Mouse (Mus musculus) layer of hippocampus, adult 18-20 months (tissue): ENCODE results near the gene Tmprss5. TPM values are rescaled to one million over a fixed set of nuclear protein-coding genes. Genes with fewer than 3 reads are reported as not detected.

Source experiments
- DNase-seq, 2 experiments: peaks; one replicate each; pipeline ENCODE4 v3.0.0; 2022; ENCODE audit warnings: low spot score in 2 of 2
- long read RNA-seq: library from polyadenylated mRNA; stranded (forward); transcript quantifications from one replicate; pipeline ENCODE4 v2.0.0, GENCODE M21; 2021
- total RNA-seq, 2 experiments: library from RNA; stranded (reverse); gene quantifications; 2 replicates each; pipeline ENCODE4 v1.2.3; 2021

Tmprss5 gene
- 1 to 10 TPM in 1 of 2 experiments, under 1 TPM in 1; 0.87 to 1.4 TPM for total RNA-seq
- long read RNA-seq, partial matches to known transcripts, result 1 of 2 reads
- long read RNA-seq, other reads (novel, unspliced or antisense), result 1 of 2 reads

DNA sequence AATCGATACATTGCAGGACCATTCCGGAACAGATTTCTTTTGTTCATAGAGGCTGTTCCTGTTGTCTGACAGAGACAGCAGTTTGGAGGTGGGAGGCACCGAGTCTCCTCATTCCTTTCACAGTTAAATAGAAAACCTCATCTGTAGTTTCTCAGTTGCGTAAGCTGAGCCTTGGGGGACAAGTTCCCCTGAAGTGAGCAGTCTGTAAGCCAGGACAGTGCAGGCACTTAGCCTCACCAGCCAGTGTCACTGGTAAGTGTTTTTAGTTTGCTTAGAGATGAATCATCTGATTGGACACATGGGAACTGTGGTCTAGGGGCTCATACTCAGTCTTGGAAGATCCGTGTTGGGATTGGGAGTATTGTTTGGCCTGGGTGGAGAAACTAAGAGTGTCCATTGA is at the start of gene Tmprss5:
TSS of gene Tmprss5 (plus strand) at position 154 of the 400 bp plus-strand sequence.
- peak; percentile 9 to 52 for DNase-seq

DNA sequence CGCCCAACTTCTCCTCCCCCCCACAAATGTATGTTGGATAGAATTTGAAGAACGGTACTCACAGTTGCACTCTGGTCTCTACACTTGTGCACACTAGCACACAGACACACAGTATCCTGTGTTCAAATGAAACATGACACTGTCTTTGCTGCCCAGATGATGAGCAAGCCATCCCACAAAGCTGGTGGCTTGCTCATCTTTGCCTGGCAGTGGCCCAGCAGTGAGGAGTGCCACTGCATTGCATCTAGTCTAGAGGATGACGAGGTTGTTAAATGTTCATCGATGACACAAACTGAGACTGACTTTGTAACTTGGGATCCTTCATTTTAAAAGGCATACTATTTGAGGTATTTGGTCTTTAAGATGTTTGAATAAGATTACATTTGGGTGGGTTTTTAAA is 46.3 kb upstream of the Tmprss5 start:
- DNase-seq, result peak; percentile 23 to 49

DNA sequence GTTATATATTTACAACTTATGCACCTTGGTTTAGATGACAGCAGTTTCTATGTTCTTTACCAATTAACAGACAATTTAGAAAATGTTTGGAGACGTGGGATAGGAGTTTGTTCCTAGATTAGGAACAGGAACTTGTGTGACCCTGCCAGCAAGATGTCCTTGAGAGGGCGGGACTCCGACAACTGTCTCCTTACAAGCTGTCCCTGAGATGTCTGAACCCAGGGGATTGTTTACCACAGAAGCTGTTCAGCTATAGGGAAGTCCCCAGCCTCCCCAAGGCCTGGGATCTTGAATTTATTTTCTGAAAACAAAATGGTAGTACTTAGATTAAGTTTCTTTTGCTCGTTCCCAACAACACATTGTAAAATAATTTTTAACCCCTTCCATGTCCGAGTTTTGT is 30.2 kb upstream of the Tmprss5 start:
- no peak for DNase-seq

DNA sequence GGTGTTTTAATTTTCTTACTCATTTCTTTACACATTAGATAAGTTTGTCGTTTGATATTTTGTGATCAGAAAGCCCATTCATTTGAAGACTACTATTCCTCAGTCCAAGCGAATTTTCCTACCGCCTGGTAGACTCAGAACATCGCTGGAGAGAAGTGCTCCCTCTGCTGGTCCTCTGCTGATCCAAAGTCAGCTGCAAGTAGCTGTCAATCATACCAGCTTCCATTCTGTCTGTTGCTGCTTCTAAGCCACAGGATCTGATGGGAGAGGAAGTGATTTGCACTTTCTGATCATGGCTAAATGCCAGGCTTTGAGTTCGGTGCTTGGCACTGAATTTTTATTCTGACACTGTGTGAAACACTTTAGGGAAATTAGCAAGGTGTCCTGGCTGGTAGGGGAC is 29.7 kb upstream of the Tmprss5 start:
- peak; percentile 61 to 85 for DNase-seq

GRCm38 (mm10) chr9:49054028-49054427 is 27.0 kb upstream of the Tmprss5 start:
- no peak for DNase-seq

- peak; percentile 92 to 97 for DNase-seq
Measured at GRCm38 (mm10) chr9:49055333-49056205, 25.5 kb upstream of the Tmprss5 start, which contains the start of gene Zw10. Zw10 (plus strand) TSS chr9:49055613.

DNA sequence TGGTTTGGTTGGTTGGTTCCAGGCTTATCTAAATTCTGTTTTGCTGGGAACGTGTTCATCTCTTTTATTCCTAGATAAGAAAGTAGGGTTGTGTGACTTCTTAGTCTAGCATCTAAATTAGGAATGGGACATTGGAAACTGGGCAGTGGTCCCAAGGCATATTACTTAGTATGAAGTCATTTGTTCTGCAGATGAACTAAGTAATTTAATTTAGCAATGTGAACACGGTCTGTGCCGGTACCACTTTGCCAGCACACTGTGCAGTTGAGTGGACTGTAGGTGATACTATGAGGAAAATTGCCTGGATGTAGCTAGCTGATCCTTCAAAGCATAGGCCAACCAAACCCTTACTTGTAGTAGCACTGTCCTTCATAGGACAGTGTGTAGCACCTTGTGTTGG is 4.2 kb upstream of the Tmprss5 start:
- no peak for DNase-seq

DNA sequence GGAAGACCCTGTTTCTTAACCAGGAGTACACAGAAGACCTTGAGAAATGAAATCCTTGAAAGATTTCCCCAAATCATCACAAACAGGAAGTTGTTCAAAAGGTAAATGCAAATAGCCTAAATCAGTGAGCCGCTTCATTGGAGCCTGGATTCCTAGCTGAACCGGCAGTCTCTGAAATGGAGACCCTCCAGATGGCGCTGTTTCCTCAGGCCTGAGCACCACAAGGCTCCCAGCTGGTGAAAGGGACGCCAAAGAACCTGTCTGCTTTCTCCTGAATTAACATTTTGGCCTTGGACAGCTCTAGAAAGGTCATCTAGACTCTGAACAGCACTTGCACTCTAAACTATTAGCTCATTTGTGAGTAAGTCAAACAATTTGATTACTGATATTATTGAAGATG is 501 bp downstream of the Tmprss5 start:
- DNase-seq, result peak; percentile 59 to 90

- no peak for DNase-seq
Measured at GRCm38 (mm10) chr9:49087317-49087716, 6.3 kb downstream of the Tmprss5 start.

DNA sequence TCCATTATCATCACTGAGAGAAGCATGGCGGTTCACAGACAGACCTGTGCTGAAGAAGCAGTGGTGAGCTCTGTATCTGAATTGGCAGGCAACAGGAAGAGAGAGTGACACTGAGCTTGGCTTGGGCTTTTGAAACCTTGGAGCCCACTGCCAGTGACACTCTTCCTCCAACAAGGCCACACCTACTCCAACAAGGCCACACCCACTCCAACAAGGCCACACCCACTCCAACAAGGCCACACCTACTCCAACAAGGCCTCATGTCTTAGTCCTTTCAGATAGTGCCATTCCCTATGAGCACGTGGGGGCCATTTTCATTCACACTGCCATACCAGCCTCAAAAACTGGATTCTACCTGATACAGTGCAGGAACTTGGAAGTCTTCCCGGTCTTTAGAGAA is 17.8 kb downstream of the Tmprss5 start:
- no peak for DNase-seq

DNA sequence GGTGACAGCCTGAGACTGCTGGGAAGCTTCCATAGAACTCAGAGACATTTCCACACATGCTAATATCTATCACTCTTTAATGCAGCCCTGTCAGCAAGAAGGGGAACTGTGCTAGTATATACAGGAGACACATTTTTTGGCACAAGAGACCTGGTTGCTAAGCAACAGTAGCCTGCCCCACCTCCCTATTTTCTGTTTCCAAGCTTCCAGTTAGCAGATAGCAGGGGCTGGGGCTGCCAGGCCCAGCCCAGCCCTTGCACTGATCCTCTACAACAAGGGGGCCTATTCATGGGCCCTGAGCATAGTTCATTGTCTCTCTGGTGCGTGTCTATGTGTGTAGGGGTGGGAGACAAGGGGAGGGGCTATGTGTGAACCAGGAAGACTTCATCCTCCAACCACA is 21.3 kb downstream of the Tmprss5 start:
- peak; percentile 8 to 52 for DNase-seq

- no peak for DNase-seq
Measured at GRCm38 (mm10) chr9:49109101-49109500, 28.0 kb downstream of the Tmprss5 start.

GRCm38 (mm10) chr9:49110476-49111220 is 29.6 kb downstream of the Tmprss5 start:
- no peak for DNase-seq

- DNase-seq, result no peak
Measured at GRCm38 (mm10) chr9:49111296-49111695, 30.2 kb downstream of the Tmprss5 start.

DNA sequence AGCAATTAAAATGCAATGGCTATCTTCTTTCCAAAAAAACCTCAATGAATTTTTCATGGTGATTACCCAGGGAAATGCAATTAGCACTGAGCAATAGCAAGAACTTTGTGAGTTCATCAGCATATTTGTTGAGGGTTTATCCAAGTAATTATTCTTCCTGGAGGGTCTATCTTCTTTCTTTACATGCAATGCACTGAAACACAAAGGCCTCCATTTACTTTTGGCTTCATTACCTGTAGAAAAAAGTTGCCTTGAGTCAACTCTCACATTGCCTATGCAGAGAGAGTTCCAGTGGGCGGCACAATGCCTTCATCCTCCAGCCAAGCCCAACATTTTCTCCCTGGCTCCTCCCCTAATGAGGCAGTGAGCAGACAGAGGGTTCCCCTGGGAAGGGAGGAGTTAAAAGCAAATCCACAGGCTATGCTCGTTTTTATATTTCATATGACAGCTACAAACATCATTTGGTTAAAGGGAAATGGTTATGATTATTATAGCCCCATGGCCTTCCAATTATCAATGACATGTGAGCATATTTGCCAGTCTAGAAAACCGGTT is 37.3 kb downstream of the Tmprss5 start:
- DNase-seq, result no peak

- no peak for DNase-seq
Measured at GRCm38 (mm10) chr9:49119759-49120158, 38.7 kb downstream of the Tmprss5 start.

- DNase-seq, result no peak
Measured at GRCm38 (mm10) chr9:49125706-49126105, 44.6 kb downstream of the Tmprss5 start.

DNA sequence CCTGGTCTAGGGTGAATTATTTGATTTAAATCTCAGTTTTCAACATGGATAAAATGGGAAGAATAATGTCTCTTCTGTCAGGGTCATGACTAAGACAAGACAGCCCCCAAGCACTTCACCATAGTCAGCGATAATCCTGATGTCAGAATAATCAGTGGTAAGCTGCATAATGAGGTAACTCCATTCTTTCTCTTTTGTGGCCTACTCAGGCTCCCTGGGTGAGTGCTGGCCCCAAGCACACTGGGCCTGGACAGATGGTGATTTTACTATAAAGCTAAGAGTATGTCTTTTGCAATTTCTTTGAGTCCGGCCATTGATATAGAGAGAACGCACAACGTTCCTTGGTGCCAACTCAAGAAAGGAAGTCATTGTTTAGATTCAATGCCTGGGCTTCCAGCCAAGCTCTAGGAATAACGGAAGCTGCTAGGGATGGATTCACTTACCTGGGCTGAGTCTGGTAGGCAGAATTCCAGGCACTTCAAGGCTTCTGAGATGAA is 49.5 kb downstream of the Tmprss5 start:
- no peak for DNase-seq

DNA sequence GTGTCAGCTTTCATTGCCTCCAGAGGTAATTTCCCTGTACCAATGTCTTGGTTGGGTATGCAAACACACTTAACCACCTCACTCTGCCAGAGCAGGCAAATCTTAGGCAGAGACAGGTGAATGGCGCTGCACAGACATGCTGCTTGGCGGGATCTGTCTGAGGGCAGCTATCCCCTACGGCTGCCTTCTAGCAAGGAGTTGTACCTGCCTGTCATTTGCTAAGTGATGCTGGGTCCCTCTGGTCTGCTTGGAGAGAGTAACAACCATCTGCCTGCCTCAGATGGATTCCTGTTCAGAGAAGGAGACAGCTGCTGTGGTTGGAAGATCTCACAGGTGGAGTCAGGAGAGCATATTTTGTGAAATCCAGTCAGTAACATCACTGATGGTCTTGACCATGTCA is 62.8 kb downstream of the Tmprss5 start:
- no peak for DNase-seq

- no peak for DNase-seq
Measured at GRCm38 (mm10) chr9:49145776-49146175, 64.7 kb downstream of the Tmprss5 start.

DNA sequence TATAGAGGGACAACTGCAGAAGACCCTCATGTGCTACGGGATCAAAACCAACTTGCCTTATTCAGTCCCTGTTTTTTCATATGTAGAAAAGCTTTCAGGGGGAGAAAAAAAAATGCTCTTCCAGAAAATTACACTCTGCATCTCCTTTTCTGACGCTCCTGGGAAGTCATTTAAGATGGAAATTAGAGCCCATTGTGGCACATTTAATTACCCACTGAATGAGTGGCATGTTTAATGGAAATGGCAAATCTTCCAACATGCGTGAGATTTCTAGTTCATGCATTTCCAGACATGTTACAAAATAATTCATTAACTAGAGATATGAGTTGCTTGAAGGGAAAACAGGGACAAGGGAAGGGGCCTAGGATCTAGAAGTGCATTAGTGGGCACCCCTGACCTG is 66.0 kb downstream of the Tmprss5 start:
- no peak for DNase-seq
